Mouse (Mus musculus): ENCODE results near the gene Fxyd2. TPM values are rescaled to one million over a fixed set of nuclear protein-coding genes. Genes with fewer than 3 reads are reported as not detected.
A peak's percentile ranks its signal among the peaks of the same experiment; 100 is the strongest.

Gene Fxyd2
- polyA plus RNA-seq, 1 experiment from 2014 or later: 3.3 TPM

- ATAC-seq (ENCODE audit: borderline replicate concordance, extremely low read depth, low FRiP score, low TSS enrichment): no peak
- WGBS: 3% methylated on average over 26 of the region's 26 CpGs
- H3K9ac ChIP-seq: no peak overlapping the region
- H3K4me1 ChIP-seq: peaks cover 10% of the 10 kb centered on the region; the same call in 1 of the 2 replicates
- peak overlapping the region; percentile 63 for H3K4me2 ChIP-seq
- peak overlapping the region; percentile 36 for H3K4me3 ChIP-seq
- peaks cover 53% of the 10 kb centered on the region for H3K27me3 ChIP-seq
- H3K36me3 ChIP-seq: no peaks in the 10 kb centered on the region
- no peaks in the 10 kb centered on the region for H3K9me3 ChIP-seq
- no peak overlapping the region for H3K27ac ChIP-seq
Measured at GRCm38 (mm10) chr9:45431150-45431549, 31.7 kb downstream of the Fxyd2 start.

- ATAC-seq (ENCODE audit: borderline replicate concordance, extremely low read depth, low FRiP score, low TSS enrichment): no peak
- H3K9me3 ChIP-seq: no peaks in the 10 kb centered on the region
Measured at GRCm38 (mm10) chr9:45432639-45433038, 33.2 kb downstream of the Fxyd2 start.

GRCm38 (mm10) chr9:45433119-45433518, 33.6 kb downstream of the Fxyd2 start:
- 77% methylated on average over 9 of the region's 9 CpGs for WGBS
- peaks cover 10% of the 10 kb centered on the region; the same call in 1 of the 2 replicates for H3K4me1 ChIP-seq
- no peaks in the 10 kb centered on the region for H3K9me3 ChIP-seq
- ATAC-seq (ENCODE audit: borderline replicate concordance, extremely low read depth, low FRiP score, low TSS enrichment): no peak
- H3K4me3 ChIP-seq: no peak overlapping the region
- no peak overlapping the region for H3K4me2 ChIP-seq
- no peak overlapping the region for H3K27ac ChIP-seq
- peaks cover 53% of the 10 kb centered on the region for H3K27me3 ChIP-seq
- no peak overlapping the region for H3K9ac ChIP-seq
- no peaks in the 10 kb centered on the region for H3K36me3 ChIP-seq

More at GRCm38 (mm10) chr9:45432639-45433038, 33.2 kb downstream of the Fxyd2 start:
- peaks cover 10% of the 10 kb centered on the region; the same call in 1 of the 2 replicates for H3K4me1 ChIP-seq
- H3K27ac ChIP-seq: no peak overlapping the region
- H3K36me3 ChIP-seq: no peaks in the 10 kb centered on the region
- H3K4me2 ChIP-seq: no peak overlapping the region
- peaks cover 53% of the 10 kb centered on the region for H3K27me3 ChIP-seq
- WGBS: 65% methylated on average over 12 of the region's 12 CpGs
- no peak overlapping the region for H3K4me3 ChIP-seq
- no peak overlapping the region for H3K9ac ChIP-seq

- Histone ChIP-seq H3K4me3 (no peak overlapping the region), H3K4me1 (peaks cover 10% of the 10 kb centered on the region; the same call in 1 of the 2 replicates), H3K9me3 (no peaks in the 10 kb centered on the region), H3K27me3 (peaks cover 47% of the 10 kb centered on the region), H3K36me3 (no peaks in the 10 kb centered on the region), H3K27ac (no peak overlapping the region), H3K4me2 (no peak overlapping the region), H3K9ac (no peak overlapping the region)
- 63% methylated on average over 2 of the region's 2 CpGs for WGBS
- no peak for ATAC-seq (ENCODE audit: borderline replicate concordance, extremely low read depth, low FRiP score, low TSS enrichment)
Measured at GRCm38 (mm10) chr9:45434171-45434570, 34.7 kb downstream of the Fxyd2 start.

GRCm38 (mm10) chr9:45439025-45439424, 39.6 kb downstream of the Fxyd2 start:
- ATAC-seq (ENCODE audit: borderline replicate concordance, extremely low read depth, low FRiP score, low TSS enrichment): no peak
- H3K9ac ChIP-seq: no peak overlapping the region
- no peaks in the 10 kb centered on the region for H3K9me3 ChIP-seq
- no peak overlapping the region for H3K27ac ChIP-seq
- H3K27me3 ChIP-seq: no peaks in the 10 kb centered on the region
- H3K36me3 ChIP-seq: no peaks in the 10 kb centered on the region
- no peaks in the 10 kb centered on the region for H3K4me1 ChIP-seq
- WGBS: 58% methylated on average over 4 of the region's 4 CpGs
- H3K4me2 ChIP-seq: no peak overlapping the region
- no peak overlapping the region for H3K4me3 ChIP-seq

GRCm38 (mm10) chr9:45440083-45440784, 40.8 kb downstream of the Fxyd2 start:
- no peak overlapping the region for H3K9ac ChIP-seq
- no peaks in the 10 kb centered on the region for H3K4me1 ChIP-seq
- H3K4me2 ChIP-seq: no peak overlapping the region
- WGBS: 60% methylated on average over 16 of the region's 16 CpGs
- no peaks in the 10 kb centered on the region for H3K36me3 ChIP-seq
- H3K27ac ChIP-seq: no peak overlapping the region
- no peaks in the 10 kb centered on the region for H3K9me3 ChIP-seq
- no peaks in the 10 kb centered on the region for H3K27me3 ChIP-seq
- H3K4me3 ChIP-seq: no peak overlapping the region
- ATAC-seq (ENCODE audit: borderline replicate concordance, extremely low read depth, low FRiP score, low TSS enrichment): no peak

- Histone ChIP-seq H3K36me3 (no peaks in the 10 kb centered on the region), H3K9ac (no peak overlapping the region), H3K9me3 (no peaks in the 10 kb centered on the region), H3K4me2 (no peak overlapping the region), H3K27me3 (0 out of 2 replicates have a peak, but pooled peaks cover 3% of the 10 kb centered on the region), H3K27ac (no peak overlapping the region), H3K4me3 (no peak overlapping the region), H3K4me1 (no peaks in the 10 kb centered on the region)
- 65% methylated on average over 5 of the region's 5 CpGs for WGBS
- no peak for ATAC-seq (ENCODE audit: borderline replicate concordance, extremely low read depth, low FRiP score, low TSS enrichment)
Measured at GRCm38 (mm10) chr9:45444251-45444798, 44.9 kb downstream of the Fxyd2 start.

GRCm38 (mm10) chr9:45449658-45450057, 50.2 kb downstream of the Fxyd2 start:
- WGBS: 78% methylated on average over 4 of the region's 4 CpGs
- no peak overlapping the region for H3K4me3 ChIP-seq
- 0 out of 2 replicates have a peak, but pooled peaks cover 3% of the 10 kb centered on the region for H3K27me3 ChIP-seq
- no peaks in the 10 kb centered on the region for H3K4me1 ChIP-seq
- H3K27ac ChIP-seq: no peak overlapping the region
- H3K9me3 ChIP-seq: no peaks in the 10 kb centered on the region
- no peak overlapping the region for H3K9ac ChIP-seq
- no peak for ATAC-seq (ENCODE audit: borderline replicate concordance, extremely low read depth, low FRiP score, low TSS enrichment)
- H3K4me2 ChIP-seq: no peak overlapping the region
- H3K36me3 ChIP-seq: no peaks in the 10 kb centered on the region

GRCm38 (mm10) chr9:45451346-45451745, 51.9 kb downstream of the Fxyd2 start:
- ATAC-seq (ENCODE audit: borderline replicate concordance, extremely low read depth, low FRiP score, low TSS enrichment): no peak
- H3K4me3 ChIP-seq: no peak overlapping the region
- no peaks in the 10 kb centered on the region for H3K4me1 ChIP-seq
- 84% methylated on average over 4 of the region's 4 CpGs for WGBS
- H3K36me3 ChIP-seq: no peaks in the 10 kb centered on the region
- H3K9ac ChIP-seq: no peak overlapping the region
- 0 out of 2 replicates have a peak, but pooled peaks cover 3% of the 10 kb centered on the region for H3K27me3 ChIP-seq
- no peaks in the 10 kb centered on the region for H3K9me3 ChIP-seq
- no peak overlapping the region for H3K27ac ChIP-seq
- no peak overlapping the region for H3K4me2 ChIP-seq

- H3K9ac ChIP-seq: no peak overlapping the region
- H3K4me2 ChIP-seq: no peak overlapping the region
- no peaks in the 10 kb centered on the region for H3K4me1 ChIP-seq
- H3K27me3 ChIP-seq: no peaks in the 10 kb centered on the region
- 55% methylated on average over 10 of the region's 10 CpGs for WGBS
- H3K4me3 ChIP-seq: no peak overlapping the region
- no peak overlapping the region for H3K27ac ChIP-seq
- no peaks in the 10 kb centered on the region for H3K36me3 ChIP-seq
- H3K9me3 ChIP-seq: no peaks in the 10 kb centered on the region
- ATAC-seq (ENCODE audit: borderline replicate concordance, extremely low read depth, low FRiP score, low TSS enrichment): no peak
Measured at GRCm38 (mm10) chr9:45454032-45454431, 54.6 kb downstream of the Fxyd2 start.

GRCm38 (mm10) chr9:45454889-45455610, 55.6 kb downstream of the Fxyd2 start:
- ATAC-seq (ENCODE audit: borderline replicate concordance, extremely low read depth, low FRiP score, low TSS enrichment): no peak
- 61% methylated on average over 8 of the region's 8 CpGs for whole genome bisulfite sequencing
- Histone ChIP-seq H3K9ac (no peak overlapping the region), H3K9me3 (no peaks in the 10 kb centered on the region), H3K27me3 (no peaks in the 10 kb centered on the region), H3K36me3 (no peaks in the 10 kb centered on the region), H3K4me3 (no peak overlapping the region), H3K27ac (no peak overlapping the region), H3K4me2 (no peak overlapping the region), H3K4me1 (no peaks in the 10 kb centered on the region)

- no peak overlapping the region for H3K4me2 ChIP-seq
- H3K27ac ChIP-seq: no peak overlapping the region
- H3K9ac ChIP-seq: no peak overlapping the region
- H3K27me3 ChIP-seq: no peaks in the 10 kb centered on the region
- no peak overlapping the region for H3K4me3 ChIP-seq
- H3K36me3 ChIP-seq: no peaks in the 10 kb centered on the region
- 34% methylated on average over 7 of the region's 7 CpGs for WGBS
- H3K9me3 ChIP-seq: no peaks in the 10 kb centered on the region
- ATAC-seq (ENCODE audit: borderline replicate concordance, extremely low read depth, low FRiP score, low TSS enrichment): no peak
- no peaks in the 10 kb centered on the region for H3K4me1 ChIP-seq
Measured at GRCm38 (mm10) chr9:45457200-45457599, 57.7 kb downstream of the Fxyd2 start.
